Mouse (Mus musculus) megakaryocyte, embryonic 14.5 days (primary cell): ENCODE measurements around the gene Mtmr1. TPM values are rescaled to one million over a fixed set of nuclear protein-coding genes. Genes with fewer than 3 reads are reported as not detected.

ENCODE experiments used
- H3K27me3 ChIP-seq: replicated peaks from 2 replicates; pipeline ENCODE3; 2012; ENCODE audit warnings: inconsistent platforms
- H3K36me3 ChIP-seq: replicated peaks from 2 replicates; pipeline ENCODE3; 2012; ENCODE audit warnings: low read length, inconsistent platforms, mixed read lengths
- H3K4me1 ChIP-seq: 2 replicates; pipeline ENCODE4 v1.6.1; 2012; ENCODE audit warnings: inconsistent platforms
- H3K4me3 ChIP-seq: replicated peaks from 2 replicates; pipeline ENCODE3; 2012; ENCODE audit warnings: moderate library complexity, mild to moderate bottlenecking, inconsistent platforms
- H3K9me3 ChIP-seq: 2 replicates; pipeline ENCODE4 v1.6.1; 2012; ENCODE audit warnings: inconsistent platforms
- FLI1 ChIP-seq: IDR thresholded peaks from 2 replicates; pipeline ENCODE4 v1.6.1; 2012; ENCODE audit warnings: low read length, inconsistent platforms, mixed read lengths
- GATA1 ChIP-seq: IDR thresholded peaks from 3 replicates; pipeline ENCODE4 v1.6.1; 2012; ENCODE audit warnings: mixed read lengths, low read length, inconsistent platforms, borderline replicate concordance
- polyA plus RNA-seq: library from polyadenylated mRNA; stranded (reverse); fragments of >175 nt; gene quantifications from 2 replicates; pipeline ENCODE4 v1.2.3, GENCODE M21; 2012; ENCODE audit warnings: low replicate concordance; ENCODE audit not compliant: insufficient read depth

The Mtmr1 gene
- polyA plus RNA-seq, 1 experiment = 2.4 TPM

DNA sequence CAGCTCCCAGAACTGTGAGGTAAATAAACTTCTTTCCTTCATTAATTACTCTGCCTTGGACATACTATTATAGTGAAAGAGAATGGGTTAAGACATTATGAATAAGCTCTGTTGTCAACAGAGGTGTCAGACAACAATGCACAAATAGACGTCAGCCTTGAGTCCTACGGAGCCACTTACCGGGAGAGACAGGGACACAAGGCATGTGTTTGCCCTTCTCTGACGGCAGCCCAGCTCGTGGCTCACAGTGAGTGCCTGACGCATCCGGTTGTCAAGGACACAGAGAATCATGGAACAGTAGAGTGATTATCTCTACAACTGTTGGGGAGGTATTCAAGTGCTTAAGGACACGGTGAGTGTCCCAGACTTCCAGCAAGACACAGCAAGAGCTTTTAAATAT lies 70.3 kb downstream of the Mtmr1 start:
- H3K4me3 ChIP-seq = no peak overlapping the region
- no peaks in the 10 kb centered on the region for H3K9me3 ChIP-seq
- TF ChIP-seq FLI1 (no peak), GATA1 (no peak)
- H3K27me3 ChIP-seq = peaks cover 5% of the 10 kb centered on the region
- peaks cover 3% of the 10 kb centered on the region; the same call in 1 of the 2 replicates for H3K4me1 ChIP-seq
- peaks cover 23% of the 10 kb centered on the region for H3K36me3 ChIP-seq

DNA sequence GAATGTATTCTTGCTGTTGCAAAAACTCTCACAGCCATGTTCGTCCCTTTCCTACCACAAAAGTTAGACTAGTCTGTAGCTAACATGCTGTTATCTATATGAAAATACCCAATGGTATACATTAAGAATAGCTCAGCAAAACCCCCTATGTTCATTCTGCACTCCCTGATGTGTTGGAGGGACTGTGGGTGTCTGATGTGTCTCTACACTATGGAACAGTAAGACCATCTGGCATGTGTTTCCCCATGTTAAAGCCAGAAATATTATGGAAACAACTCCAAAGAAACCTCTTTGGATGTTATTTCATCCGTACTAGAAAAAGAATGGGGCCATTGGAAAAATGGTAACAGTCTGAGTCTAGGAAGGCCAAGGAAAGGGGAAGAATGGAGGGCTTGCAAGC lies 71.0 kb downstream of the Mtmr1 start:
- TF ChIP-seq FLI1 = no peak
- TF ChIP-seq GATA1 = no peak
- Histone ChIP-seq H3K27me3 (peaks cover 5% of the 10 kb centered on the region), H3K4me3 (no peak overlapping the region), H3K9me3 (no peaks in the 10 kb centered on the region), H3K36me3 (peaks cover 26% of the 10 kb centered on the region), H3K4me1 (peaks cover 3% of the 10 kb centered on the region; the same call in 1 of the 2 replicates)

DNA sequence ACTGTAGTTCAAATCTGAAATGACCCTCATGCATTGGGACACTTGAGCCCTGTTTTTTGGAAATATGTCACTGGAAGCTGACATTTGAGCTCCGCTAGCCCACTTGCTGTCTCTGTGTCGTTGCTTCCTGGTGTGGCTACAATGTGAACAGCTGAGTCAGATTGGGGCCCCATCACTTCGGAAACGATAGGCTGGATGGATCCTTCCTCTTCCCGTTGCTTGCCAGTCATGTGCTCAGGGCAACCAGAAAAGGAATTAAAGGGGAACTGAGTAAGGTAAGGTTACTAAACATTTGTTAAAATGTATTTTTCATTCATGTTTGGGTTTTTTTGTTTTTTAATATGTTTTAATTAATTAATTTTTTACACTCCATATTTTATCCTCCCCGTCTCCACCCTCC lies 74.9 kb downstream of the Mtmr1 start:
- Histone ChIP-seq H3K4me3 (no peak overlapping the region), H3K27me3 (peaks cover 3% of the 10 kb centered on the region), H3K4me1 (peaks cover 18% of the 10 kb centered on the region), H3K36me3 (peaks cover 26% of the 10 kb centered on the region), H3K9me3 (no peaks in the 10 kb centered on the region)
- TF ChIP-seq GATA1 (no peak), FLI1 (no peak)

DNA sequence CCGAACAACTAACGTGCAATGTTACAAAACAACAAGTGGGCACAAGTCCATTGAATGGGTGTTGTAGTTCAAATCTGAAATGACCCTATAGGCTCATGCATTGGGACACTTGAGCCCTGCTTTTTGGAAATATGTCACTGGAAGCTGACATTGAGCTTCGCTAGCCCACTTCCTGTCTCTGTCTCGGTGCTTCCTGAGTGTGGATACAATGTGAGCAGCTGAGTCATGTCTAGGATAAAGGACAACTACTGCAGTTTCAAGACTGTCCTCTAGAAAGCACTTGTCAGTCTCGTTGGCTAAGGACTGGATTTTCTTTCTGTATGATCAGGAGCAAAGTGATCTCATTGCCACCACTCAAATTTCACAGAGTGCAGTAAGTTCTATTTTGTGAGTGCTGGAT lies 78.4 kb downstream of the Mtmr1 start:
- Histone ChIP-seq H3K4me1 (peaks cover 24% of the 10 kb centered on the region), H3K27me3 (no peaks in the 10 kb centered on the region), H3K36me3 (peaks cover 20% of the 10 kb centered on the region), H3K9me3 (no peaks in the 10 kb centered on the region), H3K4me3 (no peak overlapping the region)
- no peak for TF ChIP-seq GATA1
- no peak for TF ChIP-seq FLI1

DNA sequence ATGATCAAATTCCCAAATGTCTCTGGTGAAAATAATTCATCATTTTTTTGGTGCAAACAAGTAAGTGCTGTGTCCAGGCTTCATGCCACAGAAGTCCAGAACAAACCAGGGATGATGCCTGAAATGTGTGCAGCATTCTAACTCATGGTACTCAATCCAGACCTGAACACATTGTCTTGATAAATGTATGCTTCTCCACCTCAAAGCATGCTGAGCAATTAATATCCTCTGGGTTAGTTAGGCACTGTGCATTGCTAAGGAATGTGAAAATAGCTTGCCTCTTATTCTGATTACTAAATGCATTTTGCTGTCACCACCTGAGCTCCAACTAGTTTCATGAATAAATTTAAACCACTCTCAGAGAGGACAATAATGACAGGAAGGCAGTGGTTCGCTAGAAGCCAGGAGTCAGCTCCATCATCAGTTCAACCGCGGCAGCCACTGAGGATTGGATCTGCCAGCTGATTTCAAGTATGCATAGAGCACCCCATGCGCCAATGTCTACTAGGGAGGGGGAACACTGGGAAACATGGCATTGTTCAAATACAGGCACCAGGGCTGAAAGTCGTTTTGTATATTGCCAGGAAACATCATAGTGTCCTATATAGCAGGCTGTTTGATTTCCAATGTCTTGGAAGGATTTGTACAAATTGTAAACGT lies 91.6 kb downstream of the Mtmr1 start:
- Histone ChIP-seq H3K9me3 (no peaks in the 10 kb centered on the region), H3K4me3 (no peak overlapping the region), H3K36me3 (no peaks in the 10 kb centered on the region), H3K4me1 (no peaks in the 10 kb centered on the region; the same call in 1 of the 2 replicates), H3K27me3 (peaks cover 13% of the 10 kb centered on the region)
- no peak for TF ChIP-seq GATA1
- no peak for TF ChIP-seq FLI1

DNA sequence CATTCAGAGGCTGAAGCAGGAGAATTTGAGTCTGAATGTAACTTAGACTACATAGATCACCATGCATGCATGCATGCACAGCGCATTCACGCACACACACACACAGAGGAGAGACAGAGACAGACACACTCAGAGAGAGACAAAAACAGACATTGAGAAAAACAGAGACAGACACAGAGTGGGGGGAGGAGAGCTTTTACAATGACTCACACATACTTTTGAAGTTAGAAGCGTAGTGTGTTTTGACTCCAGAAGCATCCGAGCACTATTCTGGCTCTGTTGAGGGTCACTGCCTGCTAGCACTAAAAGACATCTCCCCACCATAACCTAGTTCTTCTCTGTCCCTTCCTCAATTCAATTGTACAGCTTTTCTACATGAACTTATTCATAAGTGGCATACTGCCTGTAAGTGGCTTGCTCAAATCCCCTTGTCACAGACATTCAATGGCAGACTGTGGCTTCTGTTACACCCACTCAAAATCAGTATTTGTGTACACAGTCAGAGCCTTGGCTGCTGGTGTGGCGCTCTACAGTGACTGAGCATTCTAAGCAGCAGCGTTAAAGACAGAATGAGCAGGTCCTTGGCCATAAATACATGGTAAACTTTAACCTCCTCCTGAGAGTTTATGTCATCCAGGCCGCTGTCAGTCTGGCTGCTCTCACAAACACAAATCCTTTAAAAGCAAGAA lies 99.7 kb downstream of the Mtmr1 start:
- Histone ChIP-seq H3K4me3 (no peak overlapping the region), H3K4me1 (peaks cover 24% of the 10 kb centered on the region), H3K36me3 (no peaks in the 10 kb centered on the region), H3K9me3 (no peaks in the 10 kb centered on the region), H3K27me3 (peaks cover 11% of the 10 kb centered on the region)
- no peak for TF ChIP-seq GATA1
- no peak for TF ChIP-seq FLI1

DNA sequence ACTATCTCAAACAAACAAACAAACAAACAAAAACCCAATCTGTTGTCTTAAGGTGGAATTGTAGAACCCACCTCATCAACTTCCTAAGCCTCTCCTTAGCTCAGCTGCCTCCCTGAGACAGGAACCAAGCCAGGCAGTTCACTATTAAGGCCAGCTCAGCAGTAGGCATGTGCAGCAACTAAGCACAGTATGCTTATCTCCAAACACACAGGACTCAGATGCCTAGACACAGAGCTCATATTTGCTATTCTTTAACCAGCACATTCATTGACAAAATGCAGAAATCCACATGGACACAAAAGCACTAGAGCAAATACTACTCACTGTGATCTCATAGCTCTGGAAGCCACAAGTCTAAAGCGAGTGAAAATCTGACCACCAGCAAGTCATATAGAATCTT lies 100.9 kb downstream of the Mtmr1 start:
- H3K9me3 ChIP-seq = no peaks in the 10 kb centered on the region
- peaks cover 2% of the 10 kb centered on the region for H3K36me3 ChIP-seq
- H3K27me3 ChIP-seq = peaks cover 9% of the 10 kb centered on the region
- TF ChIP-seq FLI1 (no peak), GATA1 (no peak)
- no peak overlapping the region for H3K4me3 ChIP-seq
- H3K4me1 ChIP-seq = peaks cover 27% of the 10 kb centered on the region

DNA sequence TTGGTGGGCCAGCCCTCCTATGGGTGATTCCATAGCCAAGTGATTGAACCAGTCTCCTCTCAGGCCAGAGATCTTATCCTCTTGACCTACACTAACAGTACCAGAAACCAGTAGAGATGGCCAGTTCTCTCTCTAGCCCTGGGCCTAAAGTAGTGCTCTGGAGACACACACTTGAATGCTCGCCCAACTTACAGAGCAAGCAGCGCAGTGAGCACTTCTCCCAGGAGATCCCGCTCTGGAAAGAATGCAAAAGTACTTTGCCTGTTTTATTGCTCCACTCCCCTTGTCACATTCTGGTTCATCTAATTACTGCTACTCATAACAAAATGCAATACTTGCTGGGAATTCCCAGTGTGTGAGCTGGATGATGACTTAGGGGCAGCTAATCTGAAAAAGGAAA lies 102.9 kb downstream of the Mtmr1 start:
- H3K27me3 ChIP-seq = peaks cover 7% of the 10 kb centered on the region
- peaks cover 2% of the 10 kb centered on the region for H3K36me3 ChIP-seq
- H3K4me3 ChIP-seq = no peak overlapping the region
- H3K9me3 ChIP-seq = no peaks in the 10 kb centered on the region
- peaks cover 27% of the 10 kb centered on the region for H3K4me1 ChIP-seq
- TF ChIP-seq FLI1 (no peak), GATA1 (no peak)

Other genes starting within 250 kb of the Mtmr1 start
- 0.39 TPM in 1 of 2 replicates, not detected in the other for gene Mtm1, start 154.0 kb upstream of the Mtmr1 start, polyA plus RNA-seq
- gene Cd99l2, start 128.1 kb downstream of the Mtmr1 start, polyA plus RNA-seq = 0.66 and 2.2 TPM in 2 replicates
- gene Hmgb3, start 191.2 kb downstream of the Mtmr1 start, polyA plus RNA-seq = 51.6 and 56.8 TPM in 2 replicates